Mouse (Mus musculus): Measurements from ENCODE around the gene Serpina3m.
"Not testable (repeated sequence)": the region's sequence is repeated elsewhere in the genome, so short reads cannot be mapped to it uniquely, and the experiment has no call there.

DNA sequence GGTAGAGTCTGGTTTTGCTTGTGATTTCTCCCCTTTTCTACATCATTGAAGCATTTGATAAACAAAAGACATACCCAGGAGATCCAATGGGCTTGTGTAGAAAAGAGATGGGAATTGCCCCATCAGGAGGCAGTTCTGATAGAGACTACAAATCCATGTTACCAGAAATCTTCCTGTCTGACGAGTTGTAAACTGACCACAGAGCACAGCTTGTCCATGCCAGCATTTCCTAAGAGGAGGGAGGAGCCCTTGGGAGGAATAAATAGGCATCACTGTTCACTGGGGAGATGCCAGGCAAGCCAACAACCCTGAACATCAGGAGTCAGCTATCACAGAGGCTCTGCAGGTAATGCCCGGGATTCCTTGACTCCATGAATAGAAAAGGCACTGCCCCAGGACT is 48.6 kb downstream of the Serpina3m start:
- TF ChIP-seq CTCF (IDR thresholded peaks at IDR 0.05; ENCODE audit: borderline replicate concordance, insufficient read depth, low read depth, low read length); POLR2A (IDR thresholded peaks at IDR 0.05; ENCODE audit: borderline replicate concordance, insufficient read depth, low read length): not testable (repeated sequence)
